Mouse (Mus musculus) lung, embryonic 14.5 days (tissue): Measurements from ENCODE around the gene Dbndd2. TPM values are rescaled to one million over a fixed set of nuclear protein-coding genes. Genes with fewer than 3 reads are reported as not detected.

ENCODE experiments used
- ATAC-seq: fragments of 200-750 bp; cut with Nextera tagmentation; 2 replicates; pipeline ENCODE4 v1.8.0; 2017; ENCODE audit warnings: mild to moderate bottlenecking, moderate TSS enrichment, moderate library complexity; ENCODE audit not compliant: insufficient read depth
- DNase-seq: peaks from one replicate; pipeline ENCODE4 v3.0.0-alpha.2; 2015
- H3K27ac ChIP-seq: fragments of 300-500 bp; sonication (generic); 2 replicates; pipeline ENCODE4 v1.5.1; 2014; ENCODE audit warnings: low read depth, mild to moderate bottlenecking, moderate library complexity
- H3K27me3 ChIP-seq: fragments of 300-500 bp; sonication (generic); 2 replicates; pipeline ENCODE4 v1.6.1; 2014; ENCODE audit warnings: low read length, control low read depth; ENCODE audit not compliant: insufficient read depth
- H3K36me3 ChIP-seq: fragments of 300-500 bp; sonication (generic); 2 replicates; pipeline ENCODE4 v1.6.1; 2014; ENCODE audit warnings: control low read depth; ENCODE audit not compliant: insufficient read depth
- H3K4me1 ChIP-seq: fragments of 300-500 bp; sonication (generic); 2 replicates; pipeline ENCODE4 v1.6.1; 2014; ENCODE audit warnings: antibody characterized with exemption, control low read depth; ENCODE audit not compliant: insufficient read depth
- H3K4me2 ChIP-seq: fragments of 300-500 bp; sonication (generic); 2 replicates; pipeline ENCODE4 v1.6.1; 2014; ENCODE audit warnings: mild to moderate bottlenecking
- H3K4me3 ChIP-seq: fragments of 300-500 bp; sonication (generic); 2 replicates; pipeline ENCODE4 v1.5.1; 2014; ENCODE audit warnings: low read depth, low read length
- H3K9ac ChIP-seq: fragments of 300-500 bp; sonication (generic); 2 replicates; pipeline ENCODE4 v1.6.1; 2014
- H3K9me3 ChIP-seq: fragments of 300-500 bp; sonication (generic); 2 replicates; pipeline ENCODE4 v1.6.1; 2016; ENCODE audit warnings: low read depth, low read length, control low read depth
- CTCF ChIP-seq: IDR thresholded peaks from 2 replicates; pipeline ENCODE4 v1.5.1; 2016; ENCODE audit warnings: antibody characterized with exemption, low read depth
- WGBS: fragments of 180-500 bp; shearing (Covaris S2); extraction: QIAGEN DNeasy Blood & Tissue Kit; methylation state at CpG from one replicate; pipeline ENCODE4 v1.1.7; 2014; 5-methylcytosine and 5-hydroxymethylcytosine counted together
- polyA plus RNA-seq: library from polyadenylated mRNA; unstranded; fragments of >200 nt; fragmentation: Nextera tagmentation; extraction: Ambion mirVana; gene quantifications from 2 replicates; pipeline ENCODE4 v1.2.1, GENCODE M21; 2014

Gene Dbndd2
- polyA plus RNA-seq, 1 experiment from 2014 or later = 4.4 TPM

- Histone ChIP-seq H3K36me3 (peaks cover 3% of the 10 kb centered on the region; the same call in 1 of the 2 replicates), H3K4me2 (no peak overlapping the region), H3K4me1 (no peaks in the 10 kb centered on the region), H3K27me3 (peaks cover 16% of the 10 kb centered on the region), H3K9ac (no peak overlapping the region), H3K27ac (no peak overlapping the region), H3K4me3 (no peak overlapping the region), H3K9me3 (no peaks in the 10 kb centered on the region)
- WGBS = 63% methylated on average over 9 of the region's 9 CpGs
- DNase-seq (no peak), ATAC-seq (no peak)
- no peak for TF ChIP-seq CTCF
Measured at GRCm38 (mm10) chr2:164487812-164488211, 1.9 kb downstream of the Dbndd2 start.

GRCm38 (mm10) chr2:164494126-164494525 lies 8.2 kb downstream of the Dbndd2 start:
- no peak for TF ChIP-seq CTCF
- peaks cover 9% of the 10 kb centered on the region for H3K4me1 ChIP-seq
- no peak overlapping the region for H3K4me3 ChIP-seq
- H3K27ac ChIP-seq = no peak overlapping the region
- peaks cover 3% of the 10 kb centered on the region; the same call in 1 of the 2 replicates for H3K36me3 ChIP-seq
- no peaks in the 10 kb centered on the region for H3K9me3 ChIP-seq
- H3K4me2 ChIP-seq = no peak overlapping the region
- H3K9ac ChIP-seq = no peak overlapping the region
- WGBS = 50% methylated on average over 2 of the region's 2 CpGs
- H3K27me3 ChIP-seq = no peaks in the 10 kb centered on the region
- no peak for DNase-seq
- ATAC-seq = no peak

GRCm38 (mm10) chr2:164496331-164496730 lies 10.4 kb downstream of the Dbndd2 start:
- DNase-seq = no peak
- no peak overlapping the region for H3K9ac ChIP-seq
- H3K4me2 ChIP-seq = peak overlapping the region; percentile 98; the same call in 1 of the 2 replicates
- no peak for ATAC-seq
- H3K36me3 ChIP-seq = peaks cover 14% of the 10 kb centered on the region
- TF ChIP-seq CTCF = no peak
- H3K27ac ChIP-seq = no peak overlapping the region
- no peaks in the 10 kb centered on the region for H3K9me3 ChIP-seq
- H3K4me3 ChIP-seq = no peak overlapping the region
- H3K4me1 ChIP-seq = peaks cover 9% of the 10 kb centered on the region
- WGBS = 38% methylated on average over 1 of the region's 1 CpGs
- no peaks in the 10 kb centered on the region for H3K27me3 ChIP-seq

- no peaks in the 10 kb centered on the region for H3K27me3 ChIP-seq
- H3K27ac ChIP-seq = no peak within 1 kb of the TSS
- H3K4me1 ChIP-seq = peaks cover 9% of the 10 kb centered on the region
- peak; percentile 95 for ATAC-seq
- no peaks in the 10 kb centered on the region for H3K9me3 ChIP-seq
- WGBS = 4% methylated on average over 43 of the region's 43 CpGs
- H3K4me3 ChIP-seq = peak within 1 kb of the TSS; percentile 90
- H3K4me2 ChIP-seq = peak within 1 kb of the TSS; percentile 98
- H3K9ac ChIP-seq = peak within 1 kb of the TSS; percentile 64
- peaks cover 20% of the 10 kb centered on the region for H3K36me3 ChIP-seq
- peak; percentile 92 for DNase-seq
- TF ChIP-seq CTCF = no peak
Measured at GRCm38 (mm10) chr2:164496847-164497690, 11.2 kb downstream of the Dbndd2 start, which contains the start of gene Pigt. Pigt (plus strand) TSS chr2:164497520.

- DNase-seq = no peak
- peaks cover 27% of the 10 kb centered on the region for H3K36me3 ChIP-seq
- no peak overlapping the region for H3K27ac ChIP-seq
- peak; percentile 52 for ATAC-seq
- H3K9ac ChIP-seq = peak overlapping the region; percentile 64
- TF ChIP-seq CTCF = no peak; the same call in 1 of the 2 replicates
- WGBS = 7% methylated on average over 21 of the region's 21 CpGs
- peak overlapping the region; percentile 90 for H3K4me3 ChIP-seq
- peak overlapping the region; percentile 98 for H3K4me2 ChIP-seq
- H3K27me3 ChIP-seq = no peaks in the 10 kb centered on the region
- no peaks in the 10 kb centered on the region for H3K9me3 ChIP-seq
- peaks cover 9% of the 10 kb centered on the region for H3K4me1 ChIP-seq
Measured at GRCm38 (mm10) chr2:164497691-164498268, 11.9 kb downstream of the Dbndd2 start.

GRCm38 (mm10) chr2:164499317-164499716 lies 13.4 kb downstream of the Dbndd2 start:
- Histone ChIP-seq H3K9me3 (peaks cover 4% of the 10 kb centered on the region; the same call in 1 of the 2 replicates), H3K27ac (no peak overlapping the region), H3K4me2 (no peak overlapping the region), H3K4me3 (no peak overlapping the region), H3K27me3 (no peaks in the 10 kb centered on the region), H3K9ac (no peak overlapping the region), H3K4me1 (peaks cover 9% of the 10 kb centered on the region), H3K36me3 (peaks cover 43% of the 10 kb centered on the region)
- DNase-seq (no peak), ATAC-seq (no peak)
- WGBS = 71% methylated on average over 5 of the region's 5 CpGs
- no peak for TF ChIP-seq CTCF

- H3K27me3 ChIP-seq = no peaks in the 10 kb centered on the region
- DNase-seq (no peak), ATAC-seq (no peak)
- no peak for TF ChIP-seq CTCF
- no peak overlapping the region for H3K9ac ChIP-seq
- no peak overlapping the region for H3K4me2 ChIP-seq
- no peak overlapping the region for H3K4me3 ChIP-seq
- H3K4me1 ChIP-seq = peaks cover 9% of the 10 kb centered on the region
- 82% methylated on average over 7 of the region's 7 CpGs for WGBS
- H3K27ac ChIP-seq = no peak overlapping the region
- peaks cover 5% of the 10 kb centered on the region; the same call in 1 of the 2 replicates for H3K9me3 ChIP-seq
- H3K36me3 ChIP-seq = peaks cover 51% of the 10 kb centered on the region
Measured at GRCm38 (mm10) chr2:164500511-164500910, 14.6 kb downstream of the Dbndd2 start.
